Mouse (Mus musculus) MEL (cell line): ENCODE data around the gene Mapre3. TPM values are rescaled to one million over a fixed set of nuclear protein-coding genes. Genes with fewer than 3 reads are reported as not detected.

ENCODE experiments used
- DNase-seq: peaks from one replicate; pipeline ENCODE4 v3.0.0; 2011; ENCODE audit warnings: low read depth, low spot score
- H3K27ac ChIP-seq: 2 replicates; pipeline ENCODE4 v1.5.1; 2012; ENCODE audit warnings: low read depth, mild to moderate bottlenecking, control low read depth, low read length, moderate library complexity; ENCODE audit not compliant: control insufficient read depth
- H3K27me3 ChIP-seq, 2 experiments: fragments of 150-350 bp in 1 of 2; sonication (generic) in 1 of 2; 2 replicates each; pipeline ENCODE4 v1.6.1; 2012; ENCODE audit warnings: low read length in 2 of 2, mild to moderate bottlenecking in 2 of 2, improper control_type of control experiment in 1 of 2, moderate library complexity in 1 of 2; ENCODE audit not compliant: insufficient read depth in 2 of 2, control insufficient read depth in 1 of 2
- H3K36me3 ChIP-seq, 2 experiments: 2 replicates each; pipeline ENCODE4 v1.6.1; 2012 to 2014; ENCODE audit warnings: low read length in 2 of 2, improper control_type of control experiment in 1 of 2, inconsistent platforms in 1 of 2, mild to moderate bottlenecking in 1 of 2; ENCODE audit not compliant: insufficient read depth in 2 of 2, control insufficient read depth in 1 of 2
- H3K4me1 ChIP-seq, 2 experiments: fragments of 150-350 bp in 1 of 2; sonication (generic) in 1 of 2; 2 replicates each; pipeline ENCODE4 v1.6.1; 2012; ENCODE audit warnings: low read length in 2 of 2, improper control_type of control experiment in 1 of 2, mild to moderate bottlenecking in 1 of 2; ENCODE audit not compliant: insufficient read depth in 2 of 2, control insufficient read depth in 1 of 2
- H3K4me3 ChIP-seq, 2 experiments: fragments of 150-350 bp in 1 of 2; sonication (generic) in 1 of 2; 2 replicates each; pipeline ENCODE4 v1.5.1; 2012; ENCODE audit warnings: low read depth in 2 of 2, low read length in 2 of 2, mild to moderate bottlenecking in 2 of 2, moderate library complexity in 2 of 2, control low read depth in 1 of 2, improper control_type of control experiment in 1 of 2; ENCODE audit not compliant: control insufficient read depth in 1 of 2, insufficient read depth in 1 of 2
- H3K79me2 ChIP-seq: 2 replicates; pipeline ENCODE4 v1.6.1; 2012; ENCODE audit warnings: mild to moderate bottlenecking, low read length, moderate library complexity; ENCODE audit not compliant: control insufficient read depth, poor library complexity, insufficient read depth
- H3K9ac ChIP-seq: 2 replicates; pipeline ENCODE4 v1.6.1; 2012; ENCODE audit warnings: low read depth, mild to moderate bottlenecking, control low read depth, low read length, moderate library complexity; ENCODE audit not compliant: control insufficient read depth, poor library complexity, severe bottlenecking
- H3K9me3 ChIP-seq: fragments of 150-350 bp; sonication (generic); replicated peaks from 2 replicates; pipeline ENCODE4 v1.6.1; 2012; ENCODE audit warnings: mild to moderate bottlenecking, low read length, improper control_type of control experiment, moderate library complexity; ENCODE audit not compliant: insufficient read depth
- BHLHE40 ChIP-seq: IDR thresholded peaks from 2 replicates; pipeline ENCODE4 v1.6.1; 2012; ENCODE audit warnings: low read depth, mild to moderate bottlenecking, inconsistent platforms, low read length, improper control_type of control experiment, borderline replicate concordance
- CHD2 ChIP-seq: IDR thresholded peaks from 2 replicates; pipeline ENCODE4 v1.6.1; 2011; ENCODE audit warnings: low read length, improper control_type of control experiment
- CTCF ChIP-seq, 3 experiments: IDR thresholded peaks in 2 of 3; conservative IDR thresholded peaks in 1 of 3; 2 replicates each; pipeline ENCODE4 v1.5.1; 2011 to 2012; ENCODE audit warnings: low read length in 3 of 3, low read depth in 2 of 3, mild to moderate bottlenecking in 2 of 3, improper control_type of control experiment in 1 of 3, inconsistent platforms in 1 of 3, mixed read lengths in 1 of 3, moderate library complexity in 1 of 3; ENCODE audit not compliant: control insufficient read depth in 1 of 3, insufficient read depth in 1 of 3, poor library complexity in 1 of 3, severe bottlenecking in 1 of 3
- E2F4 ChIP-seq: IDR thresholded peaks from 2 replicates; pipeline ENCODE4 v1.6.1; 2011; ENCODE audit warnings: low read depth, low read length, improper control_type of control experiment, borderline replicate concordance
- EP300 ChIP-seq, 2 experiments: IDR thresholded peaks; 2 replicates each; pipeline ENCODE4 v1.6.1; 2011; ENCODE audit warnings: improper control_type of control experiment in 2 of 2, low read length in 2 of 2, low read depth in 1 of 2, mild to moderate bottlenecking in 1 of 2
- GABPA ChIP-seq: IDR thresholded peaks from 2 replicates; pipeline ENCODE4 v1.6.1; 2012; ENCODE audit warnings: low read depth, mild to moderate bottlenecking, inconsistent platforms, low read length, improper control_type of control experiment, moderate library complexity
- HCFC1 ChIP-seq: IDR thresholded peaks from 2 replicates; pipeline ENCODE4 v1.6.1; 2012; ENCODE audit warnings: low read depth, mild to moderate bottlenecking, inconsistent platforms, low read length, improper control_type of control experiment, moderate library complexity
- JUND ChIP-seq: IDR thresholded peaks from 2 replicates; pipeline ENCODE4 v1.6.1; 2011; ENCODE audit warnings: low read depth, mild to moderate bottlenecking, improper control_type of control experiment, low read length
- MAZ ChIP-seq: IDR thresholded peaks from 2 replicates; pipeline ENCODE4 v1.6.1; 2012; ENCODE audit warnings: low read depth, mild to moderate bottlenecking, inconsistent platforms, low read length, improper control_type of control experiment
- MEF2A ChIP-seq: IDR thresholded peaks from 2 replicates; pipeline ENCODE4 v1.6.1; 2014; ENCODE audit warnings: low read depth, mild to moderate bottlenecking, inconsistent platforms, low read length, improper control_type of control experiment; ENCODE audit not compliant: poor library complexity, insufficient replicate concordance, severe bottlenecking; ENCODE audit errors: extremely low read depth
- MYC ChIP-seq: IDR thresholded peaks from 2 replicates; pipeline ENCODE4 v1.6.1; 2011; ENCODE audit warnings: low read depth, mild to moderate bottlenecking, low read length, improper control_type of control experiment, moderate library complexity
- NELFE ChIP-seq: IDR thresholded peaks from 2 replicates; pipeline ENCODE4 v1.6.1; 2011; ENCODE audit warnings: low read depth, low read length, improper control_type of control experiment
- NRF1 ChIP-seq: IDR thresholded peaks from 2 replicates; pipeline ENCODE4 v1.6.1; 2014; ENCODE audit warnings: low read depth, mild to moderate bottlenecking, inconsistent platforms, low read length, improper control_type of control experiment, moderate library complexity; ENCODE audit not compliant: poor library complexity, insufficient read depth, severe bottlenecking
- POLR2AphosphoS2 ChIP-seq: IDR thresholded peaks from 2 replicates; pipeline ENCODE4 v1.6.1; 2011; ENCODE audit warnings: low read length, improper control_type of control experiment
- POLR2AphosphoS5 ChIP-seq: IDR thresholded peaks from 2 replicates; pipeline ENCODE4 v1.6.1; 2012; ENCODE audit warnings: low read depth, borderline replicate concordance, mild to moderate bottlenecking, inconsistent platforms, low read length, moderate library complexity, mixed read lengths
- RAD21 ChIP-seq: IDR thresholded peaks from 2 replicates; pipeline ENCODE4 v1.6.1; 2011; ENCODE audit warnings: mild to moderate bottlenecking, low read depth, low read length, improper control_type of control experiment
- RCOR1 ChIP-seq: IDR thresholded peaks from 2 replicates; pipeline ENCODE4 v1.6.1; 2012; ENCODE audit warnings: low read depth, mild to moderate bottlenecking, inconsistent platforms, low read length, improper control_type of control experiment
- SIN3A ChIP-seq: IDR thresholded peaks from 2 replicates; pipeline ENCODE4 v1.6.1; 2012; ENCODE audit warnings: low read length, improper control_type of control experiment, inconsistent platforms
- SMC3 ChIP-seq: IDR thresholded peaks from 2 replicates; pipeline ENCODE4 v1.6.1; 2011; ENCODE audit warnings: low read depth, low read length, improper control_type of control experiment
- TAL1 ChIP-seq: IDR thresholded peaks from 2 replicates; pipeline ENCODE4 v1.6.1; 2012; ENCODE audit warnings: mild to moderate bottlenecking, inconsistent platforms, low read length, moderate library complexity, mixed read lengths
- TBP ChIP-seq: IDR thresholded peaks from 2 replicates; pipeline ENCODE4 v1.8.0; 2011; ENCODE audit warnings: low read depth, low read length, improper control_type of control experiment
- UBTF ChIP-seq: IDR thresholded peaks from 2 replicates; pipeline ENCODE4 v1.6.1; 2012; ENCODE audit warnings: low read depth, mild to moderate bottlenecking, inconsistent platforms, low read length, improper control_type of control experiment, moderate library complexity, borderline replicate concordance; ENCODE audit not compliant: insufficient read depth
- USF1 ChIP-seq: IDR thresholded peaks from 2 replicates; pipeline ENCODE4 v1.6.1; 2014; ENCODE audit warnings: low read depth, mild to moderate bottlenecking, inconsistent platforms, low read length, improper control_type of control experiment, moderate library complexity
- USF2 ChIP-seq, 2 experiments: IDR thresholded peaks; 2 replicates each; pipeline ENCODE4 v1.6.1; 2011 to 2012; ENCODE audit warnings: improper control_type of control experiment in 2 of 2, low read length in 2 of 2, borderline replicate concordance in 1 of 2, inconsistent platforms in 1 of 2, low read depth in 1 of 2, mild to moderate bottlenecking in 1 of 2; ENCODE audit not compliant: insufficient read depth in 1 of 2
- ZC3H11A ChIP-seq: IDR thresholded peaks from 2 replicates; pipeline ENCODE4 v1.6.1; 2012; ENCODE audit warnings: low read depth, mild to moderate bottlenecking, inconsistent platforms, low read length, improper control_type of control experiment
- ZKSCAN1 ChIP-seq: IDR thresholded peaks from 2 replicates; pipeline ENCODE4 v1.6.1; 2012; ENCODE audit warnings: low read depth, mild to moderate bottlenecking, inconsistent platforms, low read length, improper control_type of control experiment, moderate library complexity
- ZMIZ1 ChIP-seq: IDR thresholded peaks from 2 replicates; pipeline ENCODE4 v1.6.1; 2012; ENCODE audit warnings: low read depth, mild to moderate bottlenecking, inconsistent platforms, low read length, improper control_type of control experiment, moderate library complexity
- ZNF384 ChIP-seq: IDR thresholded peaks from 2 replicates; pipeline ENCODE4 v1.6.1; 2012; ENCODE audit warnings: low read depth, mild to moderate bottlenecking, inconsistent platforms, low read length, improper control_type of control experiment
- polyA plus RNA-seq, 2 experiments: library from polyadenylated mRNA; stranded (reverse) in 1 of 2; unstranded in 1 of 2; fragments of >175 nt in 1 of 2; fragments of >200 nt in 1 of 2; gene quantifications; 2 replicates each; pipeline versions ENCODE4 v1.2.1 to v1.2.4; 2012; ENCODE audit warnings: low replicate concordance in 2 of 2, low read depth in 1 of 2; ENCODE audit not compliant: insufficient read length in 2 of 2, insufficient read depth in 1 of 2, missing spikeins in 1 of 2
- total RNA-seq: library from RNA; depleted of rRNA; stranded (reverse); fragments of 300-350 nt; gene quantifications from 2 replicates; pipeline ENCODE4 v1.2.3, GENCODE M21; 2012

Mapre3 gene
- total and polyA plus RNA-seq, 3 experiments, result 0.04 to 0.81 TPM; not detected in 1

GRCm38 (mm10) chr5:30769075-30769474, 45.4 kb upstream of the Mapre3 start:
- Histone ChIP-seq H3K36me3 (no peaks in the 10 kb centered on the region), H3K9me3 (no peaks in the 10 kb centered on the region), H3K27ac (no peak overlapping the region), H3K79me2 (no peaks in the 10 kb centered on the region), H3K4me3 (no peak overlapping the region), H3K4me1 (no peaks in the 10 kb centered on the region), H3K9ac (no peak overlapping the region), H3K27me3 (peaks cover 13 to 15% of the 10 kb centered on the region in 2 experiments)
- no peak for DNase-seq
- TF ChIP-seq RAD21 (no peak), GABPA (no peak), JUND (no peak), MYC (no peak), NRF1 (no peak), BHLHE40 (no peak), E2F4 (no peak), USF2 (IDR thresholded peaks at IDR 0.05; ENCODE audit: borderline replicate concordance in 1 of 2, insufficient read depth in 1 of 2, low read depth in 1 of 2, low read length in 2 of 2) (no peak), USF1 (no peak), SIN3A (no peak), CHD2 (no peak), POLR2AphosphoS2 (no peak), TAL1 (no peak), TBP (no peak), ZNF384 (no peak), MEF2A (no peak), HCFC1 (no peak), RCOR1 (no peak), ZKSCAN1 (no peak), SMC3 (no peak)
- TF ChIP-seq, all 39 proteins: peak for 0

GRCm38 (mm10) chr5:30774601-30775371, 39.7 kb upstream of the Mapre3 start:
- TF ChIP-seq RAD21 (peak; percentile 72), BHLHE40 (peak; percentile 65), CHD2 (peak; percentile 71), JUND (no peak), NRF1 (peak; percentile 31; the same call in 1 of the 2 replicates), USF1 (no peak), MAZ (peak; percentile 85), CTCF (IDR thresholded peaks at IDR 0.05 in 2 of 3, conservative IDR thresholded peaks at IDR 0.05 in 1 of 3; ENCODE audit: control insufficient read depth in 1 of 3, insufficient read depth in 1 of 3, low read depth in 2 of 3, low read length in 3 of 3, poor library complexity in 1 of 3, severe bottlenecking in 1 of 3) (peak; percentile 66 to 88 (median 87)), SMC3 (peak; percentile 88), POLR2AphosphoS5 (no peak), ZC3H11A (peak; percentile 74), NELFE (no peak), ZNF384 (peak; percentile 82), UBTF (no peak), ZMIZ1 (no peak), EP300 (IDR thresholded peaks at IDR 0.05; ENCODE audit: low read depth in 1 of 2, low read length in 2 of 2) (no peak)
- Histone ChIP-seq H3K9ac (no peak overlapping the region), H3K4me1 (no peaks in the 10 kb centered on the region), H3K79me2 (no peaks in the 10 kb centered on the region), H3K27ac (no peak overlapping the region), H3K9me3 (no peaks in the 10 kb centered on the region), H3K4me3 (no peak overlapping the region), H3K27me3 (peaks cover 22 to 24% of the 10 kb centered on the region in 2 experiments), H3K36me3 (no peaks in the 10 kb centered on the region)
- peak; percentile 74 for DNase-seq
